Mouse (Mus musculus) bone marrow, adult 2 months (tissue): ENCODE measurements around the gene Ackr4. TPM values are rescaled to one million over a fixed set of nuclear protein-coding genes. Genes with fewer than 3 reads are reported as not detected.

Source experiments
- H3K27ac ChIP-seq: fragments of 200-500 bp; 2 replicates; pipeline ENCODE4 v1.5.1; 2012; ENCODE audit warnings: low read depth, mild to moderate bottlenecking, control low read depth, inconsistent platforms, low read length; ENCODE audit not compliant: control insufficient read depth, poor library complexity, insufficient read depth
- H3K4me1 ChIP-seq: fragments of 200-500 bp; 2 replicates; pipeline ENCODE4 v1.6.1; 2011; ENCODE audit warnings: low read length; ENCODE audit not compliant: control insufficient read depth, insufficient read depth
- H3K4me3 ChIP-seq: fragments of 200-500 bp; replicated peaks from 2 replicates; pipeline ENCODE3; 2011; ENCODE audit warnings: mild to moderate bottlenecking, low read depth, low read length, control low read depth; ENCODE audit not compliant: control insufficient read depth
- CTCF ChIP-seq: fragments of 200-500 bp; IDR thresholded peaks from 2 replicates; pipeline ENCODE4 v1.5.1; 2011; ENCODE audit warnings: low read length, control low read depth; ENCODE audit not compliant: control insufficient read depth, insufficient read depth
- POLR2A ChIP-seq: fragments of 200-500 bp; IDR thresholded peaks from 2 replicates; pipeline ENCODE4 v1.6.1; 2011; ENCODE audit warnings: low read depth, mild to moderate bottlenecking, control low read depth, low read length, borderline replicate concordance; ENCODE audit not compliant: control insufficient read depth
- WGBS: fragments of 180-500 bp; shearing (Covaris S2); methylation state at CpG from one replicate; pipeline ENCODE4 v1.1.7; 2018; 5-methylcytosine and 5-hydroxymethylcytosine counted together
- polyA plus RNA-seq: library from polyadenylated mRNA; stranded (reverse); fragments of >200 nt; gene quantifications from 2 replicates; pipeline ENCODE4 v1.2.4, GENCODE M21; 2011; ENCODE audit warnings: low replicate concordance; ENCODE audit not compliant: missing spikeins, insufficient read depth, insufficient read length

The Ackr4 gene
- polyA plus RNA-seq, 1 experiment: 6.1 TPM

- TF ChIP-seq POLR2A: no peak
- no peak for TF ChIP-seq CTCF
- no peak overlapping the region for H3K27ac ChIP-seq
- H3K4me3 ChIP-seq: no peak overlapping the region
- WGBS: 74% methylated on average over 2 of the region's 2 CpGs
- no peaks in the 10 kb centered on the region for H3K4me1 ChIP-seq
Observed at GRCm38 (mm10) chr9:104128110-104128509, 1.4 kb upstream of the Ackr4 start.

GRCm38 (mm10) chr9:104123622-104124021, 3.1 kb downstream of the Ackr4 start:
- 84% methylated on average over 5 of the region's 5 CpGs for WGBS
- Histone ChIP-seq H3K27ac (no peak overlapping the region), H3K4me3 (no peak overlapping the region), H3K4me1 (no peaks in the 10 kb centered on the region)
- no peak for TF ChIP-seq CTCF
- TF ChIP-seq POLR2A: no peak

GRCm38 (mm10) chr9:104123101-104123500, 3.6 kb downstream of the Ackr4 start:
- Histone ChIP-seq H3K4me3 (no peak overlapping the region), H3K4me1 (no peaks in the 10 kb centered on the region), H3K27ac (no peak overlapping the region)
- 37% methylated on average over 5 of the region's 5 CpGs for WGBS
- TF ChIP-seq CTCF (no peak), POLR2A (no peak)

- TF ChIP-seq CTCF (no peak), POLR2A (no peak)
- WGBS: 84% methylated on average over 5 of the region's 5 CpGs
- no peak overlapping the region for H3K27ac ChIP-seq
- no peak overlapping the region for H3K4me3 ChIP-seq
- H3K4me1 ChIP-seq: no peaks in the 10 kb centered on the region
Observed at GRCm38 (mm10) chr9:104109151-104109550, 17.6 kb downstream of the Ackr4 start.

- 84% methylated on average over 2 of the region's 2 CpGs for WGBS
- TF ChIP-seq CTCF (no peak), POLR2A (no peak)
- Histone ChIP-seq H3K4me1 (no peaks in the 10 kb centered on the region), H3K4me3 (no peak overlapping the region), H3K27ac (no peak overlapping the region)
Observed at GRCm38 (mm10) chr9:104108571-104109143, 18.1 kb downstream of the Ackr4 start.

- Histone ChIP-seq H3K4me3 (no peak overlapping the region), H3K4me1 (no peaks in the 10 kb centered on the region), H3K27ac (no peak overlapping the region)
- TF ChIP-seq CTCF (no peak), POLR2A (no peak)
- WGBS: 81% methylated on average over 6 of the region's 6 CpGs
Observed at GRCm38 (mm10) chr9:104107482-104107881, 19.3 kb downstream of the Ackr4 start.

GRCm38 (mm10) chr9:104106930-104107329, 19.8 kb downstream of the Ackr4 start:
- WGBS: 86% methylated on average over 9 of the region's 9 CpGs
- H3K4me1 ChIP-seq: no peaks in the 10 kb centered on the region
- H3K27ac ChIP-seq: no peak overlapping the region
- no peak overlapping the region for H3K4me3 ChIP-seq
- TF ChIP-seq CTCF: no peak
- no peak for TF ChIP-seq POLR2A

- H3K27ac ChIP-seq: no peak overlapping the region
- H3K4me3 ChIP-seq: no peak overlapping the region
- H3K4me1 ChIP-seq: no peaks in the 10 kb centered on the region
- 92% methylated on average over 2 of the region's 2 CpGs for WGBS
- TF ChIP-seq CTCF (no peak), POLR2A (no peak)
Observed at GRCm38 (mm10) chr9:104104986-104105385, 21.7 kb downstream of the Ackr4 start.

- no peaks in the 10 kb centered on the region for H3K4me1 ChIP-seq
- TF ChIP-seq POLR2A: no peak
- TF ChIP-seq CTCF: no peak
- WGBS: 70% methylated on average over 2 of the region's 2 CpGs
- no peak overlapping the region for H3K4me3 ChIP-seq
- no peak overlapping the region for H3K27ac ChIP-seq
Observed at GRCm38 (mm10) chr9:104102901-104103300, 23.8 kb downstream of the Ackr4 start.
